Comparison of ENCODE assay signal across 14 mouse cellular contexts in genomic region chr4:136109941-136110900, GRCm38 (mm10). TPM values are rescaled to one million over a fixed set of nuclear protein-coding genes. Genes with fewer than 3 reads are reported as not detected.
DNase-seq lines count a peak whose midpoint lies in the region; ATAC-seq lines count a peak whose summit lies in the region.
"Had no signal": no experiment of that assay in that cellular context is flagged by ENCODE, and none has a peak within 500 bp of the region (broad histone marks: within the 10 kb centered on the region; RNA-seq: fewer than 3 reads in every experiment).

No protein-coding gene starts in this region.

- 0 out of 2 replicates have a peak, but pooled peaks have one; percentile 42 for ATAC-seq in embryonic facial prominence, embryonic 12.5 days (ENCODE audit: insufficient number of reproducible peaks, insufficient read depth, low FRiP score, low TSS enrichment)
- no peak for ATAC-seq in midbrain, embryonic 14.5 days (ENCODE audit: low FRiP score, low TSS enrichment)
- ATAC-seq: forebrain, embryonic 16.5 days; intestine, embryonic 16.5 days had no signal

- H3K9ac ChIP-seq in embryonic facial prominence, embryonic 12.5 days = no peak overlapping the region
- no peak overlapping the region for H3K9ac ChIP-seq in midbrain, embryonic 14.5 days (replicated peaks; ENCODE audit: low read length)
- H3K9ac ChIP-seq: limb, embryonic 13.5 days had no signal

- H3K4me2 ChIP-seq in embryonic facial prominence, embryonic 12.5 days (replicated peaks) = no peak overlapping the region
- no peak overlapping the region for H3K4me2 ChIP-seq in midbrain, embryonic 14.5 days (ENCODE audit: low read length)
- H3K4me2 ChIP-seq: limb, embryonic 13.5 days had no signal

- H3K4me3 ChIP-seq in embryonic facial prominence, embryonic 12.5 days = no peak overlapping the region
- H3K4me3 ChIP-seq in embryonic facial prominence, embryonic 10.5 days = no peak overlapping the region
- no peak overlapping the region for H3K4me3 ChIP-seq in midbrain, embryonic 10.5 days
- H3K4me3 ChIP-seq in midbrain, embryonic 14.5 days (replicated peaks; ENCODE audit: low read depth, low read length) = no peak overlapping the region
- H3K4me3 ChIP-seq: limb, embryonic 13.5 days had no signal

- H3K27ac ChIP-seq in embryonic facial prominence, embryonic 12.5 days = no peak overlapping the region
- H3K27ac ChIP-seq in embryonic facial prominence, embryonic 10.5 days (replicated peaks) = no peak overlapping the region
- peak overlapping the region; percentile 53 for H3K27ac ChIP-seq in midbrain, embryonic 10.5 days (replicated peaks)
- no peak overlapping the region for H3K27ac ChIP-seq in midbrain, embryonic 14.5 days (replicated peaks; ENCODE audit: low read depth, low read length)
- H3K27ac ChIP-seq: limb, embryonic 13.5 days had no signal

- no peaks in the 10 kb centered on the region for H3K9me3 ChIP-seq in embryonic facial prominence, embryonic 12.5 days
- H3K9me3 ChIP-seq in embryonic facial prominence, embryonic 10.5 days = no peaks in the 10 kb centered on the region
- no peaks in the 10 kb centered on the region for H3K9me3 ChIP-seq in midbrain, embryonic 10.5 days (replicated peaks)
- H3K9me3 ChIP-seq in midbrain, embryonic 14.5 days (ENCODE audit: control insufficient read depth, low read length) = no peaks in the 10 kb centered on the region
- H3K9me3 ChIP-seq: limb, embryonic 13.5 days had no signal

- no peaks in the 10 kb centered on the region for H3K27me3 ChIP-seq in embryonic facial prominence, embryonic 12.5 days
- H3K27me3 ChIP-seq in embryonic facial prominence, embryonic 10.5 days (replicated peaks; ENCODE audit: low read depth, poor library complexity, severe bottlenecking) = no peaks in the 10 kb centered on the region
- H3K27me3 ChIP-seq in midbrain, embryonic 10.5 days (ENCODE audit: low read depth, poor library complexity, severe bottlenecking) = peaks cover 6% of the 10 kb centered on the region
- peaks cover 4% of the 10 kb centered on the region; the same call in 1 of the 2 replicates for H3K27me3 ChIP-seq in midbrain, embryonic 14.5 days (ENCODE audit: control insufficient read depth, insufficient read depth, low read length)
- H3K27me3 ChIP-seq: limb, embryonic 13.5 days had no signal

- H3K4me1 ChIP-seq in embryonic facial prominence, embryonic 12.5 days = peaks cover 14% of the 10 kb centered on the region
- peaks cover 39% of the 10 kb centered on the region for H3K4me1 ChIP-seq in embryonic facial prominence, embryonic 10.5 days
- peaks cover 30% of the 10 kb centered on the region for H3K4me1 ChIP-seq in midbrain, embryonic 10.5 days
- H3K4me1 ChIP-seq in midbrain, embryonic 14.5 days (ENCODE audit: control insufficient read depth, insufficient read depth, low read length) = peaks cover under 1% of the 10 kb centered on the region

- no peaks in the 10 kb centered on the region for H3K36me3 ChIP-seq in embryonic facial prominence, embryonic 12.5 days
- H3K36me3 ChIP-seq in embryonic facial prominence, embryonic 10.5 days (replicated peaks) = no peaks in the 10 kb centered on the region
- H3K36me3 ChIP-seq in midbrain, embryonic 10.5 days = no peaks in the 10 kb centered on the region
- no peaks in the 10 kb centered on the region for H3K36me3 ChIP-seq in midbrain, embryonic 14.5 days (ENCODE audit: control insufficient read depth, insufficient read depth, low read length)
- H3K36me3 ChIP-seq: limb, embryonic 13.5 days had no signal

- DNase-seq in embryonic facial prominence, embryonic 10.5 days (ENCODE audit: low spot score) = no peak
- DNase-seq in midbrain, embryonic 10.5 days (ENCODE audit: low spot score) = no peak
- no peak for DNase-seq in midbrain, embryonic 14.5 days
- peak; percentile 43 for DNase-seq in brain, adult 2 months (ENCODE audit: low read depth, low spot score)
- peak; percentile 45 to 74 for DNase-seq in thymus, postnatal 36 days
- no peak for DNase-seq in layer of hippocampus, adult 9-10 months (ENCODE audit: low spot score)
- no peak for DNase-seq in embryo, embryonic 10.5 days (ENCODE audit: low spot score)
- DNase-seq: cerebellum, adult 11 months; heart, postnatal 14 days; layer of hippocampus, adult 9-11 months had no signal

- WGBS in embryonic facial prominence, embryonic 12.5 days = 76% methylated on average over 10 of the region's 10 CpGs
- WGBS in embryonic facial prominence, embryonic 10.5 days = 83% methylated on average over 10 of the region's 10 CpGs
- 83% methylated on average over 10 of the region's 10 CpGs for WGBS in midbrain, embryonic 10.5 days
- WGBS in midbrain, embryonic 14.5 days = 82% methylated on average over 10 of the region's 10 CpGs

RNA-seq across cellular contexts. Expression of gene Id3, which starts 33.1 kb away (rescaled TPM):
- polyA plus RNA-seq in embryonic facial prominence, embryonic 12.5 days (2016; fragmentation: Nextera tagmentation; extraction: Ambion mirVana) = 612 and 623 TPM in 2 replicates
- polyA plus RNA-seq in embryonic facial prominence, embryonic 10.5 days (2016; fragmentation: Nextera tagmentation; extraction: Ambion mirVana) = 593 and 611 TPM in 2 replicates
- polyA plus RNA-seq in midbrain, embryonic 10.5 days (2016; fragmentation: Nextera tagmentation; extraction: Ambion mirVana) = 619 and 802 TPM in 2 replicates
- polyA plus RNA-seq in midbrain, embryonic 14.5 days (2014; fragmentation: Nextera tagmentation; extraction: Ambion mirVana) = 108 and 140 TPM in 2 replicates

RNA-seq across cellular contexts. Expression of gene Rpl11, which starts 57.0 kb away (rescaled TPM):
- polyA plus RNA-seq in embryonic facial prominence, embryonic 12.5 days (2016; fragmentation: Nextera tagmentation; extraction: Ambion mirVana) = 390 and 392 TPM in 2 replicates
- polyA plus RNA-seq in embryonic facial prominence, embryonic 10.5 days (2016; fragmentation: Nextera tagmentation; extraction: Ambion mirVana) = 516 and 527 TPM in 2 replicates
- polyA plus RNA-seq in midbrain, embryonic 10.5 days (2016; fragmentation: Nextera tagmentation; extraction: Ambion mirVana) = 407 and 486 TPM in 2 replicates
- polyA plus RNA-seq in midbrain, embryonic 14.5 days (2014; fragmentation: Nextera tagmentation; extraction: Ambion mirVana) = 312 and 346 TPM in 2 replicates

Comparison
In these comparisons a context has a peak if more than half of its experiments do, and no peak if none do; other contexts are left out.
1. DNase-seq: peak in brain, adult 2 months (single experiment) and thymus, postnatal 36 days (2 of 2); none in embryonic facial prominence, embryonic 10.5 days (single experiment), midbrain, embryonic 10.5 days (single experiment), midbrain, embryonic 14.5 days (single experiment), layer of hippocampus, adult 9-10 months (single experiment) and embryo, embryonic 10.5 days (single experiment).